Mouse (Mus musculus) ovary, postnatal 10 days (tissue): ENCODE data around the gene Rnf20.
A peak's percentile ranks its signal among the peaks of the same experiment; 100 is the strongest.
"Not testable (repeated sequence)": the region's sequence is repeated elsewhere in the genome, so short reads cannot be mapped to it uniquely, and the experiment has no call there.

ENCODE experiments used
- DNase-seq: peaks from one replicate; pipeline ENCODE4 v3.0.0; 2022; ENCODE audit warnings: low spot score

Rnf20 gene

DNA sequence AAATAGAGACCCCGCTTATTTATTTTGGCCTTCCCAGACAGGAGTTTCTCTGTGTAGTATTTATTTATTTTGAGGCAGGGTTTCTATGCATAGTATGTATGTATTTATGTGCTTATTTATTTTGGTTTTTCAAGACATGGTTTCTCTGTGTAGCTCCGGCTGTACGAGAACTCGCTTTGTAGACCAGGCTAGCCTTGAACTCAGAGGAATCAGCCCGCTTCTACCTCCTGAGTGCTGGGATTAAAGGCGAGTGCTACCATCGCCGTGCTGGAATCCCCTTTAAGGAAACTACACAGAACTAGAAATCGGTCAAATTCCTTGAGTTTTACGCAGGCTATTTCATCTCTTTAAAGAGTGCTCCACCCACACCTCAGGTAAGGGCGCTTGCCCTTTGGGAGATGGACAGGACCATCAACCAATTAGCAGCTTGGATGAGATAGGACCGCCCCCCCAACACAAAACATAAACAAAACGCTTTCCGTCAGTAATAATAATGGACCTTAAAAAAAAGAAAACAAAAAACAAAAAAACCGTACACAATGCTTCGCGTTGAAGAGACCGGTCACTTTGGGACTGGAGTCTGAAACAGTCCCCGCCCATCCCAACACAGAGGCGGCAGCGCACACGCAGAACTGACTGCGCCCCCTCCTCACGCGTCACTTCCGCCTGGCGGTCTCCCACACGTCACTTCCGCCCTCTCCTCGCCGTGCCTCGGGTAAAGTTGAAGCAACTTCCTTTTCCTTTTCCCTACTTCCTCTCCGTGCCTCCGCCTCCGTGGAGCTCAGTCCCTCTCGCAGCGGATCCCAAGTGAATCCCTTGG is at the start of gene Rnf20:
Gene Rnf20, plus strand, starts transcription at position 688 of the 820 bp plus-strand sequence.
- DNase-seq: no peak

DNA sequence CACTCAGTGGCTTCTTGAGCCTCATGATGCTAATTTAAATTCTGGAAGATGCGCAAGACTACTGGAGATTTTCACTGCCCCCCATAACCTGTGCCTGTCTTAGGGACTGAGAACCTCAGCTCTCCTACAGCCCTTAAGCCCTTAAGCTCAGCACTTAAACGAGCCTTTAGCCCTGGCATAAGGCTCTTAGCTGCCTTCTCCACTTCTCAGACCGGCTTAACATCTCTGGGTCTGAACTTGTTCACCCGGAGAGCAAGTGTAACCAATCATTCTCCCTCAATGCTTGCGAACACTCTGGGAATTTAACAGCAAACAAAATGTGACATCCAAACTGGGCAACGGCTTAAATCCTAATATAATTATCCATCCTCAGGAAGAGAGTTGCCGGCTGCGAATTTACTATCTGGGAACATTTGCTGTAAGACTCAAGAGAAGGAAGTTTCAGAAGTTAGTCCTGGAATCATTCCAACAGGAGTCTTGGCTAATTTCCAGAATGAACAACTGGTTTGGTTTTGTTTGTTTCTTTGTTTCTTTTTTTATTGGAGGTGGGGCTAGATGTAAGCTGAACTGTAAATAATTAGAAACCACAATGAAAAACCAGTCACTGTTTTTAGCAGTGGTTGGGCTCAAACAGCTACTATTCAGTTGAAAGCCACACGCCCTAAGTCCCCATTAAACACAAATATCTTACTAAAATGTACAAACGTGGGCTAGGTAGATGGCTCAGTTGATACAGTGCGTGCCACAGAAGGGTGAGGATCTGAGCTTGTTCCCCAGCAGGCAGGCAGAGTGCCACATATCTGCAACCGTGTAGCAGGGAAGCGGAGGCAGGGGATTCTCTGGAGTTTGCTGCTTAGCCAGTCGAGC is 47.6 kb upstream of the Rnf20 start:
- DNase-seq: no peak

GRCm38 (mm10) chr4:49585524-49586101 is 46.2 kb upstream of the Rnf20 start:
- DNase-seq: no peak

GRCm38 (mm10) chr4:49586811-49587210 is 45.0 kb upstream of the Rnf20 start:
- DNase-seq: no peak

- DNase-seq: no peak
Observed at GRCm38 (mm10) chr4:49590152-49590551, 41.7 kb upstream of the Rnf20 start.

DNA sequence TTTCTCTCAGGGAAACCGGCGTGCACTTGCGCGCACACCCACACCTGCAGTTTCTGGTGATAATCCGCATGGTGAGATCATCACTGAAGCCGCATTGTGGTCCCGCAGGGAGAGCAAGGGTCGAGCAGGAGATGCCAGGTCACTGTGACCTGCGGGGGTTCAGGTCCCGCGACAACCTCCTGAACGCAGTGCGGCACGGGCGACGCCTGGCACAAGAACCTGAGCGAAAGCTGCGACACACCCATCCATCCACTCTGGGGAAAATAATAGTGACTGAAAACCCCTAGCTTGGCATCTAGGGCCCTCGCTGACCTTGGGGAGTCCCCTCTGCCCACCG is 35.0 kb upstream of the Rnf20 start:
- no peak for DNase-seq

GRCm38 (mm10) chr4:49597183-49598100 is 34.4 kb upstream of the Rnf20 start, which contains the start of gene Tmem246:
Gene Tmem246, minus strand, starts transcription at chr4:49597876.
- DNase-seq: peak; percentile 48

GRCm38 (mm10) chr4:49603161-49603560 is 28.6 kb upstream of the Rnf20 start:
- DNase-seq: no peak

GRCm38 (mm10) chr4:49604016-49604546 is 27.7 kb upstream of the Rnf20 start:
- no peak for DNase-seq

DNA sequence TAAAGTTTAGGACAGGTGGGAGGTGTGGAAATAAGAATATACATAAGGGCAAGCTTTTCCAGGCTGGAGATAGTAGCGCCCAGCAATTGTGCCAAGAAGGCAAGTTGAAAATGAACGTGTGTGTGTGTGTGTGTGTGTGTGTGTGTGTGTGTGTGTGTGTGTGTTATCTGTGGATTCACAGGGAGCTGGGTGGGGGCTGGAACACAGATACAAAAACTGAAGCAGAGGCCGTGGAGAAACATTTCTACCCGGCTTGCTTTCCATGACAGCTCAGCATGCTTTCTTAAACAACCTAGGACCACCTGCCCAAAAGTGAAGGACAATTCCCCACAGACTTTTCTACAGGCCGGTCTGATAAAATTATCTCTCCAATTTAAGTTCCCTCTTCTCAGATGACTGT is 27.2 kb upstream of the Rnf20 start:
- DNase-seq: no peak

DNA sequence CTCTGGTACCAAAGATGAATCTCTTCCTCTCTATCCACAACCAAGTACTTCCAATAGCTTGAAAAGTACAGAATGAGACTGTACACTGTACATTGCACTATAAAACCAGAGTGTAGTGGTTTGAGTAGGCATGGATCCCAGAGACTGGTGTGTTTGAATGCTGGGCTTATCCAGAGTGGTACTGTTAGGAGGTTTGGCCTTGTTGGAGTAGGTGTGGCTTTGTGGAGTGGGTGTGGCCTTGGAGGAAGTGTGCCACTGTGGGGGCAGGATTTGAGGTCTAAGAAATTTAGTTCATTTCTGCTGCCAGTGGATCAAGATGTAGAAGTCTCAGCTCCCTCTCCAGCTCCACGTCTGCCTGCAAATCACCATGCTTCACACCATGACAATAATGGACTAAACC is 26.3 kb upstream of the Rnf20 start:
- DNase-seq: no peak

DNA sequence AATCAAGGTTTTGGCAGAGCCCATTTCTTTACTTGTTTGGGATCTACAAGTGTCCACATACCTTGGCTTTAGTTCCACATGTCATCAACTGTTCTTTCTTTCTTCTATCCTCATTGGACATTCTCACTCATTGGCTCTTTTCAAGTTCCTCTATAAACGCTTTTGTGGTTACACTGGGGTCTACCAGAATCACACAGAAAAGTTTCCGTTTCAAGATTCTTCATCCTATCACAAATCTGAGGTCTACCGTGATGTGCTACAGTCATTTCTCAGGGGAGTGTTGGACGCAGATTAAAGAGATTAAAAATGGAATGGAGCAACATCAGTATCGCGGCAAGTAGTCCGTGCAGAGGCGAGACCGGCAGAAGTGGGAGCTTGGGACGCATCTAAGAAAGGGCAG is 14.9 kb upstream of the Rnf20 start:
- no peak for DNase-seq

GRCm38 (mm10) chr4:49619861-49620260 is 11.9 kb upstream of the Rnf20 start:
- DNase-seq: not testable (repeated sequence)

DNA sequence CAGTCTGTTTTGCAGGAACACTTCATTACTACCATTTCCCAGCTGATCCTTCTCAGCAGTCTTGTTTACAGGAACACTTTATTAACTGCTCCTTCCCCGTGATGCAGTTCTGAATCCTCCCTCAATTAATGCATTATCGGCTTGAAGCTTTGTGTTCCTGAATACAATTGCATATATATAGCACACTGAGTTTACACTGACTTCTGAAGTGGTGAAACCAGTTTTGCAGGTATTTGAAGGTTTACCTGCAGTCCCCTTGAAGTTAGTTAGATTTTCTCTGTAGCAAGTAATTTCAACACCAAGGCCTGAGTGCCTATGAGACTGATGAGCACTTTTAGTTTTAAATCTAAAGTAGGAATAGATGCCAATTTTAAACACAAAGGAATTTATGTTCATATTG is 9.5 kb upstream of the Rnf20 start:
- DNase-seq: no peak

DNA sequence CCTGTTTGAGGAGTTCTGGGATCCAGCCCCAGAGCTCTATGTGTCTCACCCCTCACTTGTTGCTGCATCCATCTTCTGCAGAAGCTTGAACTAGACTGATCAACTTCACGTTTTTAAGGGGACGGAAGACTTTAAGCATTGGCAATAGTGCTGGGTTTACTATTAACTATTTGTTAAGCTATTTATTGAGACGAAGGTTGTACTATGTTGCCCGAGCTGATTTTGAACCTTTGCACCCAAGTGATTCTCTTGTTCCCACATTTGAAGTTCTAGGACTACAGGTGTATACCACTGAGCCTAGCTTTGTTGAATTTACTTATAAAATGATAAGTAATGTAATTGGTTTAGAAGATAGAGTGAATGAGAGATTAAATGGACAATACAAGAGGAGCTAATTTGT is 7.9 kb upstream of the Rnf20 start:
- no peak for DNase-seq

DNA sequence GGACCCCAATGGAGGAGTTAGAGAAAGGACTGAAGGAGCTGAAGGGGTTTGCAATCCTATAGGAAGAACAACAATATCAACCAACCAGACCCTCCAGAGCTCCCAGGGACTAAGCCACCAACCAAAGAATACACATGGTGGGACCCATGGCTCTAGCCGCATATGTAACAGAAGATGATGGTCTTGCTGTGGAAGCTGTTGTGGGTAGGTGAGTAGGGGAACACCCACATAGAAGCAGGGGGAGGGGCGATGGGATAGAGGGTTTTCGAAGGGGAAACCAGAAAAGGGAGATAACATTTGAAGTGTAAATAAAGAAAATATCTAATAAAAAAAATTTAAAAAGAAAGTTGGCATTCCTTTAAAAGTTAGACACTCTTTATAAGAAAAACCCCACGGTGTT is 6.8 kb upstream of the Rnf20 start:
- not testable (repeated sequence) for DNase-seq

DNA sequence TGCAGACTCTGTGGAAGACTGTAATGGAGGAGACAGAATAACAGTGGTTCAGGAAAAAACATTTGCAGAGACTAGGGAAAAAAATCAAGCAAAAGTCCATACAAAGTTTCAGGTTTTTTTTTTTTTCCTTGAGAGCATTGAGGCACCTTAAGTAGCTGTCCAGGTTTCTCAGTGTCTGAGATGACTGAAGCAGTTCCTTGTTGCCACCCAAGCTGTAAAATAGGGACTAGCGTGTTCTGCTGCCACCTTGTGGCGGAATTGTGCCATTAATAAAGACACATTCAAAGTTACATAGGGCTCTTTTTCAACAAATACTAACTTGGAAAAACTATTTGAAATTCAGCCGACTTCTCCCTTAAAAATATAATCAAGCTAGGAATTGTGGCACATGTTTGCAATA is 4.8 kb upstream of the Rnf20 start:
- peak; percentile 34 for DNase-seq

DNA sequence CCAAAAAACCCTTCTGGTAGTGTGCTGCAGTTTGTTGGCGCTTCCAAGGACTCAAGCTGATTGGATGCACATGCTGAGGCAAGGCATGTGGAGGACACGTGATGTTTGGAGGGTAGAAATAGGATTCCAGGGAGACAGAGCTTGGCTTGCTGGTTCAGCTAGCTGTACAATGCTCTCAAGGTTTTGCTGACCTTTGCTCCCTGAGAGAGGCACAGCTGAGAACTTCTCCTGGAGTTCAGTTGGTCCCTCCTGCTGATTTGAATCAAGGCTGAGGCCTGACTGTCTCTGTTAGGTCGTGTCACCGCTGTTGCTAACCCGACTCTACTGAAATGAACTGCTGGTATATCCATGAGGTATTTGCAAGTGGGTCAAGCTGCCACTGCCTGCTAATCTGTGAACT is 2.9 kb upstream of the Rnf20 start:
- DNase-seq: no peak

GRCm38 (mm10) chr4:49632139-49632481 is 304 bp downstream of the Rnf20 start:
- DNase-seq: peak; percentile 85

- DNase-seq: no peak
Observed at GRCm38 (mm10) chr4:49637821-49638220, 6.0 kb downstream of the Rnf20 start.

- DNase-seq: no peak
Observed at GRCm38 (mm10) chr4:49639913-49640312, 8.1 kb downstream of the Rnf20 start.

- DNase-seq: no peak
Observed at GRCm38 (mm10) chr4:49659421-49659820, 27.6 kb downstream of the Rnf20 start.
